Mouse (Mus musculus) kidney, adult 2 months (tissue): Measurements from ENCODE around the gene Atxn1.

Source experiments
- CTCF ChIP-seq: fragments of 200-500 bp; conservative IDR thresholded peaks from 2 replicates; pipeline ENCODE4 v1.5.1; 2011; ENCODE audit warnings: low read depth, mild to moderate bottlenecking, control low read depth, low read length, moderate library complexity, mixed read lengths; ENCODE audit not compliant: insufficient read depth, insufficient read length
- POLR2A ChIP-seq: fragments of 200-500 bp; IDR thresholded peaks from one replicate; pipeline ENCODE4 v1.6.1; 2011; ENCODE audit warnings: low read depth, low read length, control low read depth

GRCm38 (mm10) chr13:45571795-45572262 is 393.0 kb downstream of the Atxn1 start:
- TF ChIP-seq CTCF (peak; percentile 88), POLR2A (no peak)
